Mouse (Mus musculus): ENCODE measurements around the gene Teddm1b. TPM values are rescaled to one million over a fixed set of nuclear protein-coding genes. Genes with fewer than 3 reads are reported as not detected.

Gene Teddm1b
- polyA plus RNA-seq, 1 experiment from 2014 or later, result 0.41 TPM

DNA sequence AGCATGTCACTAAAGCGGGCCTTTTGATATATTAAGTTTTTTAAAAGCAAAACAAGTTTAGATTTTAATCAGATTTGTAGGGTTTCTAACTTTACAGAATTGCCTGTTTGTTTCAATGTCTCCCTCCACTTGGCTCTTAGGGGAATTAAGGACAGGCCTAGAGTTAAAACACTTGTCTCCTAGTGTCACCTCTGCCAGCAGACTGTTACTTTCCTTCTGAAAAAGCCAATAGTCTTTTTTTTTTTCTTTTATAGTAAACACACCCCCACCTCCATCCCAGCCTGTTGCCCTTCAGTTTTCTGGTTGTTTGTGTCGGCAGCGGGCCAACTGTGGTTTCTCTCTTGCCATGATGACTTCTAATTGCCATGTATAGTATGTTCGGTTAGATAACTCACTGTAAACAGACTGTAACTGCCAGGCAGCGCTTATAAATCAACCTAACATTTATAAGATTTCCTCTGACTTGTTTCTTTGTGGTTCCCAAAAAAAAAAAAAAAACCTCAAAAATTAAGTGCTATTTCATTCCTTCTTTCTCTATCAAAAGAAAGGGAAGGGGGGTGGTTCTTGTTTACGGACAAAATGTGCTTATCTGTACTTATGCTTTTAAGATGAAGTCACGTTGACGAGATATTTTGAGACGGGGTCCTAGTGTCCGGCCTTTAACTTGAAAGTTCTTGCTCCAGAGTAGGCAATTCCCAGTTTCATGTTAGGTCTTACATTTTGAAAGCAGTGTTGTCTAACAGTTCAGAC is 35.2 kb downstream of the Teddm1b start:
- no peak for ATAC-seq
- Histone ChIP-seq H3K27me3 (replicated peaks; ENCODE audit: control insufficient read depth, insufficient read depth, low read length) (no peaks in the 10 kb centered on the region), H3K9ac (ENCODE audit: low read depth, low read length) (no peak overlapping the region), H3K4me2 (ENCODE audit: low read length) (no peak overlapping the region), H3K36me3 (ENCODE audit: control insufficient read depth, insufficient read depth, low read length) (peaks cover 37% of the 10 kb centered on the region), H3K4me3 (ENCODE audit: low read length) (no peak overlapping the region), H3K9me3 (ENCODE audit: control insufficient read depth, low read length) (no peaks in the 10 kb centered on the region), H3K27ac (ENCODE audit: low read depth, low read length) (no peak overlapping the region), H3K4me1 (ENCODE audit: control insufficient read depth, insufficient read depth, low read depth, low read length) (no peaks in the 10 kb centered on the region)
- 94% methylated on average over 10 of the region's 10 CpGs for WGBS

DNA sequence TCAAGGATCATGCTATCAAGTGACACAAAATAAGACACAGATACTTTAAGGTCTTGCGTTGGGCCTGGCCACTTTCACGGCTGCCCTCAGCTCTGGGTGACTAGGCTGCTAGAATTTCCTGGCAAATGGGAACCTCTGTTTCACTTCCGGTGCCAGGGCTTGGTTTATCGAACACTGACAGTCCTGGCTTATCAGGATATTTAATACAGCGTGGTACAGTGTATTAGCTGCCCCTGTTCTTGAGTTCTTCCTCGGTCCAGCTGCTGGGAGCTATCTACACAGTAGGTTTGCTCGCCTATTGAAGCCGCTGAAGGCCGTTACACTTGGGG is 35.8 kb downstream of the Teddm1b start:
- ATAC-seq, result no peak
- Histone ChIP-seq H3K9ac (ENCODE audit: low read depth, low read length) (no peak overlapping the region), H3K36me3 (ENCODE audit: control insufficient read depth, insufficient read depth, low read length) (peaks cover 35% of the 10 kb centered on the region)

GRCm38 (mm10) chr1:153910423-153910822 is 36.3 kb downstream of the Teddm1b start:
- H3K36me3 ChIP-seq (ENCODE audit: control insufficient read depth, insufficient read depth, low read length), result peaks cover 31% of the 10 kb centered on the region
- 92% methylated on average over 5 of the region's 5 CpGs for WGBS
- H3K4me1 ChIP-seq (ENCODE audit: control insufficient read depth, insufficient read depth, low read depth, low read length), result no peaks in the 10 kb centered on the region
- H3K27me3 ChIP-seq (replicated peaks; ENCODE audit: control insufficient read depth, insufficient read depth, low read length), result no peaks in the 10 kb centered on the region
- no peak overlapping the region for H3K4me2 ChIP-seq (ENCODE audit: low read length)
- H3K9ac ChIP-seq (ENCODE audit: low read depth, low read length), result no peak overlapping the region
- ATAC-seq, result no peak
- H3K4me3 ChIP-seq (ENCODE audit: low read length), result no peak overlapping the region
- H3K9me3 ChIP-seq (ENCODE audit: control insufficient read depth, low read length), result no peaks in the 10 kb centered on the region
- no peak overlapping the region for H3K27ac ChIP-seq (ENCODE audit: low read depth, low read length)

More for the DNA sequence above, 35.8 kb downstream of the Teddm1b start:
- no peaks in the 10 kb centered on the region for H3K27me3 ChIP-seq (replicated peaks; ENCODE audit: control insufficient read depth, insufficient read depth, low read length)
- H3K27ac ChIP-seq (ENCODE audit: low read depth, low read length), result no peak overlapping the region
- no peak overlapping the region for H3K4me2 ChIP-seq (ENCODE audit: low read length)
- no peaks in the 10 kb centered on the region for H3K9me3 ChIP-seq (ENCODE audit: control insufficient read depth, low read length)
- no peak overlapping the region for H3K4me3 ChIP-seq (ENCODE audit: low read length)
- 95% methylated on average over 9 of the region's 9 CpGs for WGBS
- H3K4me1 ChIP-seq (ENCODE audit: control insufficient read depth, insufficient read depth, low read depth, low read length), result no peaks in the 10 kb centered on the region

DNA sequence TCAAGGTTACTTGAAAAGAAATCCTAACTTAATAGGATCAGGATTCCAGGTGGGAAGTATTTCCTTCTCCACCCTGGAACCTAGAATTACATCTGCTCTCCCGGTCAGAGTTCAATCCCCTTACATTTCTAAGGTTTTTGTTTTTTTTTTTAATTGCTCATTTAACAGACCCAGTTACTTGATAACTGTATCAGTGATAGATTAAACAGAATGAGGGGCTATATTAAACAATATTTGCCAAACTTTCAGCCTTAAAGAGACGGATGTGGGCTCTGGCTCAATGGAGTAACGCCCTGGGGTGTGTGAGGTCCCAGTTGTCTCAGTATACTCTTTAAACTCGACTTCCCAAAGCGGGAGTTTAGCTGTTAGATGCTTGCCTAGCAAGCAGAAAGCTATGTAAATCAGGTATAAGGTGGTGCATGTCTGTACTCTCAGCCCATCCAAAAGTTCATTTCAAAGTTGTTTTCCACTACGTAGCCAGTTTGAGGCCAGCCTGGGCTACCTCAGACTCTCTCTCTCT is 37.2 kb downstream of the Teddm1b start:
- no peaks in the 10 kb centered on the region for H3K4me1 ChIP-seq (ENCODE audit: control insufficient read depth, insufficient read depth, low read depth, low read length)
- H3K36me3 ChIP-seq (ENCODE audit: control insufficient read depth, insufficient read depth, low read length), result peaks cover 28% of the 10 kb centered on the region
- no peak overlapping the region for H3K9ac ChIP-seq (ENCODE audit: low read depth, low read length)
- no peak overlapping the region for H3K4me2 ChIP-seq (ENCODE audit: low read length)
- H3K9me3 ChIP-seq (ENCODE audit: control insufficient read depth, low read length), result no peaks in the 10 kb centered on the region
- H3K27me3 ChIP-seq (replicated peaks; ENCODE audit: control insufficient read depth, insufficient read depth, low read length), result no peaks in the 10 kb centered on the region
- WGBS, result 90% methylated on average over 6 of the region's 6 CpGs
- ATAC-seq, result no peak
- H3K27ac ChIP-seq (ENCODE audit: low read depth, low read length), result no peak overlapping the region
- no peak overlapping the region for H3K4me3 ChIP-seq (ENCODE audit: low read length)

GRCm38 (mm10) chr1:153913869-153914268 is 39.7 kb downstream of the Teddm1b start:
- Histone ChIP-seq H3K27me3 (replicated peaks; ENCODE audit: control insufficient read depth, insufficient read depth, low read length) (no peaks in the 10 kb centered on the region), H3K36me3 (ENCODE audit: control insufficient read depth, insufficient read depth, low read length) (peaks cover 5% of the 10 kb centered on the region), H3K27ac (ENCODE audit: low read depth, low read length) (no peak overlapping the region), H3K4me1 (ENCODE audit: control insufficient read depth, insufficient read depth, low read depth, low read length) (no peaks in the 10 kb centered on the region), H3K9me3 (ENCODE audit: control insufficient read depth, low read length) (no peaks in the 10 kb centered on the region), H3K4me3 (ENCODE audit: low read length) (no peak overlapping the region), H3K9ac (ENCODE audit: low read depth, low read length) (no peak overlapping the region), H3K4me2 (ENCODE audit: low read length) (no peak overlapping the region)
- WGBS, result 86% methylated on average over 3 of the region's 3 CpGs
- no peak for ATAC-seq

- H3K27ac ChIP-seq (ENCODE audit: low read depth, low read length), result no peak overlapping the region
- H3K36me3 ChIP-seq (ENCODE audit: control insufficient read depth, insufficient read depth, low read length), result no peaks in the 10 kb centered on the region
- no peaks in the 10 kb centered on the region; the same call in 1 of the 2 replicates for H3K4me1 ChIP-seq (ENCODE audit: control insufficient read depth, insufficient read depth, low read depth, low read length)
- H3K9ac ChIP-seq (ENCODE audit: low read depth, low read length), result no peak overlapping the region
- no peak for ATAC-seq
- no peak overlapping the region for H3K4me3 ChIP-seq (ENCODE audit: low read length)
- H3K4me2 ChIP-seq (ENCODE audit: low read length), result no peak overlapping the region
- no peaks in the 10 kb centered on the region for H3K9me3 ChIP-seq (ENCODE audit: control insufficient read depth, low read length)
- WGBS, result 72% methylated on average over 3 of the region's 3 CpGs
- no peaks in the 10 kb centered on the region for H3K27me3 ChIP-seq (replicated peaks; ENCODE audit: control insufficient read depth, insufficient read depth, low read length)
These were observed 44.5 kb downstream of the Teddm1b start for GRCm38 (mm10) chr1:153918521-153919206.

- no peak overlapping the region for H3K27ac ChIP-seq (ENCODE audit: low read depth, low read length)
- 93% methylated on average over 3 of the region's 3 CpGs for WGBS
- H3K27me3 ChIP-seq (replicated peaks; ENCODE audit: control insufficient read depth, insufficient read depth, low read length), result no peaks in the 10 kb centered on the region
- no peaks in the 10 kb centered on the region for H3K36me3 ChIP-seq (ENCODE audit: control insufficient read depth, insufficient read depth, low read length)
- no peak overlapping the region for H3K4me3 ChIP-seq (ENCODE audit: low read length)
- H3K9me3 ChIP-seq (ENCODE audit: control insufficient read depth, low read length), result no peaks in the 10 kb centered on the region
- no peak overlapping the region for H3K9ac ChIP-seq (ENCODE audit: low read depth, low read length)
- no peaks in the 10 kb centered on the region; the same call in 1 of the 2 replicates for H3K4me1 ChIP-seq (ENCODE audit: control insufficient read depth, insufficient read depth, low read depth, low read length)
- no peak overlapping the region for H3K4me2 ChIP-seq (ENCODE audit: low read length)
- ATAC-seq, result no peak
These were observed 47.5 kb downstream of the Teddm1b start for GRCm38 (mm10) chr1:153921642-153922041.

DNA sequence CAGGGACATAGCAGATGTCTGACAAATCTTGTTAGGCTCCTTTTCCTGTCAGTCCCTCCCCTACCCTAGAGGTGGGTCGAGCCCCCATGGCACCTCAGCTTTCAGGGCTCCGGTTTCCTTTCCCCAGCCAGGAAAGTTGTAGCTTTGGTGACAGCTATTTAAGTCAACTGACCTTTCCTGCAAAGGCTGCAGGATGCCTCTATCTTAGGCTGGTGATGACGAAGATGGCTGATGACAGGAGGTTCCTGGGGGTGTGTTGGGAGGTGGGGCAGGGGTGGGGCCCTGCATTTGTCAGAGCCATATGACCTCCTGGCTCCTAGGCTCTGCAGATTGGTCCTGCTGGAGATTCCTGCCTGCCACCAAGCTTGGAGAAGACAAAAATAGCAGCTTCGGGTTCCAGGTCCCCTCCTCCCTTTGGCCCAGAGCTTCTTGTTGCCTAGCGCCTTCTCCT is 48.5 kb downstream of the Teddm1b start:
- Histone ChIP-seq H3K9ac (ENCODE audit: low read depth, low read length) (no peak overlapping the region), H3K4me1 (ENCODE audit: control insufficient read depth, insufficient read depth, low read depth, low read length) (no peaks in the 10 kb centered on the region; the same call in 1 of the 2 replicates), H3K27ac (ENCODE audit: low read depth, low read length) (no peak overlapping the region), H3K9me3 (ENCODE audit: control insufficient read depth, low read length) (no peaks in the 10 kb centered on the region), H3K4me2 (ENCODE audit: low read length) (no peak overlapping the region), H3K4me3 (ENCODE audit: low read length) (no peak overlapping the region), H3K36me3 (ENCODE audit: control insufficient read depth, insufficient read depth, low read length) (no peaks in the 10 kb centered on the region), H3K27me3 (replicated peaks; ENCODE audit: control insufficient read depth, insufficient read depth, low read length) (no peaks in the 10 kb centered on the region)
- ATAC-seq, result no peak
- 57% methylated on average over 5 of the region's 5 CpGs for WGBS

Data from hindbrain, embryonic 16.5 days (tissue).